Mouse (Mus musculus) forebrain, embryonic 12.5 days (tissue): Measurements from ENCODE around the gene Cuedc1. TPM values are rescaled to one million over a fixed set of nuclear protein-coding genes. Genes with fewer than 3 reads are reported as not detected.
A peak's percentile ranks its signal among the peaks of the same experiment; 100 is the strongest.

ENCODE experiments used
- ATAC-seq: fragments of 200-750 bp; cut with Nextera tagmentation; 2 replicates; pipeline ENCODE4 v1.8.0; 2017; ENCODE audit warnings: moderate TSS enrichment; ENCODE audit not compliant: low FRiP score
- H3K27ac ChIP-seq: fragments of 300-500 bp; sonication (generic); 2 replicates; pipeline ENCODE4 v1.5.1; 2016; ENCODE audit warnings: mild to moderate bottlenecking
- H3K27me3 ChIP-seq: fragments of 300-500 bp; sonication (generic); 2 replicates; pipeline ENCODE4 v1.6.1; 2016; ENCODE audit warnings: mild to moderate bottlenecking
- H3K36me3 ChIP-seq: fragments of 300-500 bp; sonication (generic); replicated peaks from 2 replicates; pipeline ENCODE4 v1.6.1; 2016; ENCODE audit warnings: mild to moderate bottlenecking
- H3K4me1 ChIP-seq: fragments of 300-500 bp; sonication (generic); 2 replicates; pipeline ENCODE4 v1.6.1; 2016
- H3K4me2 ChIP-seq: fragments of 300-500 bp; sonication (generic); 2 replicates; pipeline ENCODE4 v1.6.1; 2016; ENCODE audit warnings: mild to moderate bottlenecking, moderate library complexity
- H3K4me3 ChIP-seq: fragments of 300-500 bp; sonication (generic); replicated peaks from 2 replicates; pipeline ENCODE4 v1.5.1; 2016; ENCODE audit warnings: mild to moderate bottlenecking
- H3K9ac ChIP-seq: fragments of 300-500 bp; sonication (generic); 2 replicates; pipeline ENCODE4 v1.6.1; 2016; ENCODE audit warnings: mild to moderate bottlenecking
- H3K9me3 ChIP-seq: fragments of 300-500 bp; sonication (generic); 2 replicates; pipeline ENCODE4 v1.6.1; 2016
- WGBS: fragments of 180-500 bp; shearing (Covaris S2); methylation state at CpG from one replicate; pipeline ENCODE4 v1.1.7; 2016; 5-methylcytosine and 5-hydroxymethylcytosine counted together
- polyA plus RNA-seq: library from polyadenylated mRNA; unstranded; fragments of >200 nt; fragmentation: Nextera tagmentation; extraction: Ambion mirVana; gene quantifications from 2 replicates; pipeline ENCODE4 v1.2.1, GENCODE M21; 2016

Cuedc1 gene
- polyA plus RNA-seq, 1 experiment from 2014 or later = 42.5 TPM

DNA sequence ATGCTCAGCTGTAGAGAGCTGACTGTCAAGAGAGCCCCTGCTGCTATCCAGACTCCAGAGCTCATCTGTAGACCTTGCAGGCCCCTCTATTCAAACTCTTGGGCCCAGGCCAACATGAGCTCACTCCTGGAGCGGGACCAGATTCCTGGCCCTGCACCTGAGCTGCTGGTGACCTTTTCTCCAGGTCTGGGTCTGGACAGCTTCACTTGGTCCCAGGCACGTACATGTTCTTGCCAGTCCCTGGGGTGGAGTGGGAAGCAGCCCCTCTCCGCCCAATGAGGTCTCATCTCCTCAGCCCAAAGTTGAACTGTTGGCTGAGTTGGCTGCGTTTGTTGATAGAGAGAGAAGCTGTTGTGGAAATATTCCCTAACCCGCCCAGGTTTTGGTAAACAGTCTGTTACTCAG, 61.0 kb downstream of the Cuedc1 start:
- no peaks in the 10 kb centered on the region for H3K9me3 ChIP-seq
- no peak overlapping the region for H3K4me3 ChIP-seq
- H3K27me3 ChIP-seq = no peaks in the 10 kb centered on the region; the same call in 1 of the 2 replicates
- H3K4me2 ChIP-seq = no peak overlapping the region
- 84% methylated on average over 5 of the region's 5 CpGs for WGBS
- no peaks in the 10 kb centered on the region for H3K36me3 ChIP-seq
- no peak overlapping the region for H3K9ac ChIP-seq
- ATAC-seq = no peak
- H3K27ac ChIP-seq = 0 out of 2 replicates have a peak overlapping the region, but pooled peaks have one; percentile 42
- H3K4me1 ChIP-seq = peaks cover 68% of the 10 kb centered on the region

DNA sequence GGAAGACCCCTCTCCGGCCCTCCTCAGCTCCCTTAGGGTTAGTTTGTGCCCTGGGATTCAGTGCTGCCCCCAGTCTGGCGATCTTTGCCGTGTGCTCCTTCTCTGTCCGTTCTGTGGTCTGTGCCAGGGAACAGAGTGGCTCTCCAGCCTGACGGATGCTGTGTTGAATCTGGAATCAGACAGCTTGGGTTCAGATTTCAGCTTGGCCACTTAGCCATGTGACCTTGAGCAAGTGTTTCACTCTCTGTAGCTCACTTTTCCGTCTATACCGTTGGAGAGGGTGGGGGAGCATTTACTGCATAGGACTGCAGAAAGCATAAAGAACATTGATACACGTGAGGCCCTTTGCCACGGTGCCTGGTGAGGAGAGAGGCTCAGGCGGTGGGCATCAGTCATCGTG, 61.5 kb downstream of the Cuedc1 start:
- Histone ChIP-seq H3K4me3 (no peak overlapping the region), H3K27me3 (no peaks in the 10 kb centered on the region; the same call in 1 of the 2 replicates), H3K4me1 (peaks cover 65% of the 10 kb centered on the region), H3K27ac (no peak overlapping the region), H3K4me2 (no peak overlapping the region), H3K9me3 (no peaks in the 10 kb centered on the region), H3K36me3 (no peaks in the 10 kb centered on the region), H3K9ac (no peak overlapping the region)
- WGBS = 75% methylated on average over 11 of the region's 11 CpGs
- ATAC-seq = no peak

GRCm38 (mm10) chr11:88160316-88160715, 62.5 kb downstream of the Cuedc1 start:
- Histone ChIP-seq H3K4me3 (no peak overlapping the region), H3K36me3 (no peaks in the 10 kb centered on the region), H3K27ac (peak overlapping the region; percentile 92), H3K9ac (0 out of 2 replicates have a peak overlapping the region, but pooled peaks have one; percentile 2), H3K9me3 (no peaks in the 10 kb centered on the region), H3K27me3 (no peaks in the 10 kb centered on the region; the same call in 1 of the 2 replicates), H3K4me2 (peak overlapping the region; percentile 80), H3K4me1 (peaks cover 65% of the 10 kb centered on the region)
- no peak for ATAC-seq
- 44% methylated on average over 5 of the region's 5 CpGs for WGBS

DNA sequence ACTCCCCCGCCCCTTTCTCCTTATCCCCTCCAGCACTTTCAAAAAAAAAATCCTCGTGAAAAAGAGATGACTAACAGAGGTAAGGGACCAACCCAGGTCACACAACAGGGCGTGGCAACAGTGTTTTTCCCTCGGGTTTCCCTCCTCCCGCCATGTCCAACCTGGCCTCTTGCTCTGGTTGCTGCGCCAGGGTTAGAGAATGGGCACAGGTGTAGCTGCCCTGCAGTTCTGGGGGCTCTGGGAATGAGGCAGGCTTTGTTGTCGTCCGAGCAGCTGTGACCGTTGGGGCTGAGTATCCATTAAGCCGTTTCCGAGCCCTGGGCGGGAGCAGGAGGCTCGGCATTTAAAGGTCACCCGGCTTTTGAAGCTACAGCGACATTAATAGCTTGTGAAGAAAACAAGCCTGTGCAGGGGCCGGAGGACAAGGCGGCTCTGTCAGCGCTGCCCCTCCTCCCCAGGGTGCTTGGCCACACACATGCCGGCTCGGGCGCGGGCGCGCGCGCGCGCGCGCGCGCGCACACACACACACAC, 63.3 kb downstream of the Cuedc1 start:
- Histone ChIP-seq H3K9ac (peak overlapping the region; percentile 48), H3K9me3 (no peaks in the 10 kb centered on the region), H3K36me3 (no peaks in the 10 kb centered on the region), H3K27me3 (no peaks in the 10 kb centered on the region; the same call in 1 of the 2 replicates), H3K4me3 (peak overlapping the region; percentile 41), H3K27ac (peak overlapping the region; percentile 92), H3K4me2 (peak overlapping the region; percentile 80), H3K4me1 (peaks cover 57% of the 10 kb centered on the region)
- peak; percentile 79 for ATAC-seq
- 0% methylated on average over 20 of the region's 33 CpGs for WGBS

GRCm38 (mm10) chr11:88161651-88162362, 63.9 kb downstream of the Cuedc1 start:
- Histone ChIP-seq H3K4me1 (peaks cover 53% of the 10 kb centered on the region), H3K9me3 (no peaks in the 10 kb centered on the region), H3K27me3 (no peaks in the 10 kb centered on the region; the same call in 1 of the 2 replicates), H3K9ac (peak overlapping the region; percentile 48), H3K36me3 (no peaks in the 10 kb centered on the region), H3K27ac (peak overlapping the region; percentile 92), H3K4me3 (peak overlapping the region; percentile 41), H3K4me2 (peak overlapping the region; percentile 80)
- peak; percentile 82 for ATAC-seq
- under 1% methylated on average over 15 of the region's 15 CpGs for WGBS

DNA sequence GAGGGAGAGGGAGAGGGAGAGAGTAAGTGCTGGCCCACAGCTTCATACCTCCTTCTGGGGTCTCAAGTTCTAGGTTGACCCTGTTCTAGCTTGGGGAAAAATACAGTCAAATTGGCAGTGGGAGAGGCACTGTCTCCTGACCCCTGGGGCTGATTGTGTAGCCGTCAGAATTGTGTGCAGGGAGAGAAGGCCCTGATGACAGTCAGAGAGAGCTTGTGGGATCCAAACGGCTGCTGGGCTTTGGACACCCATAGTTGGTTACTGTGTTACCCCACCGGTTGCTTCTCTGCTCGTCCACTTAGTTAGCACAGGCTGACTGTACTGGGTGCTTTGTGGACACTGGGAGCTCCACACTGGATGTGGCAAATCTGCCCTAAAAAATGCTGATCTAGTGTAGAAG, 64.9 kb downstream of the Cuedc1 start:
- WGBS = 69% methylated on average over 4 of the region's 4 CpGs
- H3K27ac ChIP-seq = no peak overlapping the region

GRCm38 (mm10) chr11:88164213-88164723, 66.4 kb downstream of the Cuedc1 start:
- Histone ChIP-seq H3K9me3 (no peaks in the 10 kb centered on the region), H3K4me2 (no peak overlapping the region), H3K27me3 (no peaks in the 10 kb centered on the region), H3K9ac (no peak overlapping the region), H3K27ac (0 out of 2 replicates have a peak overlapping the region, but pooled peaks have one; percentile 46), H3K36me3 (no peaks in the 10 kb centered on the region), H3K4me3 (no peak overlapping the region), H3K4me1 (peaks cover 58% of the 10 kb centered on the region)
- ATAC-seq = no peak
- WGBS = 88% methylated on average over 7 of the region's 7 CpGs

More for the DNA sequence above, 64.9 kb downstream of the Cuedc1 start:
- Histone ChIP-seq H3K4me2 (no peak overlapping the region), H3K9ac (no peak overlapping the region), H3K4me3 (no peak overlapping the region), H3K4me1 (peaks cover 53% of the 10 kb centered on the region), H3K27me3 (no peaks in the 10 kb centered on the region; the same call in 1 of the 2 replicates), H3K9me3 (no peaks in the 10 kb centered on the region), H3K36me3 (no peaks in the 10 kb centered on the region)
- no peak for ATAC-seq

DNA sequence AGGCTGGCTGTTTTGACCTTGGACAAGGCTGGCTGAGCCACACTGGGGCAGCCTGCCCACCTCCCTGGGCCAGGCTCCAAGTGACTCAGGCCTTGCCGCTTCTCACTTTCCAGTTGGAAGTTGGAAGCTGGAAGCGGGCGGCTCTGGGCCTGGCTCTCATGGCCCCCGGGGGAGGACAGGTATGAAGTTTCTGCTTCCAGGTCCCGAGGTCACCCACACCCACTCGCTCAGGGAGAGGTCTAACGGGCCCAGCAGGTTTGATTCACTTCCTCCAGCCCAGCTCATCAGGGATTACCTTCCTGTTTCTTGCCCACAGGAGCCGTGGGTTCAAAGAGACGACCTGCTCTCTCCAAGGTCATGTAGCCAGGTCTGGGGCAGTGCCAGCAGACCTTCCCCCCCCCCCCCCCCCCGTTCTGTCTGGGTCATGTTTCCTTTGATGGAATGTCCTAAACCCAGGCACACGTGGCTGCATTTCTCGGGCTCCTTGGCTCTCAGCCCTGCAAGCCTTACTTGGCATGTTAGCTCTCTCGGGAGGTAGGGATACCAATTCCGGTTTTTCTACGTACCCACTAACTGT, 67.0 kb downstream of the Cuedc1 start:
- H3K4me1 ChIP-seq = peaks cover 60% of the 10 kb centered on the region
- H3K4me2 ChIP-seq = no peak overlapping the region
- 69% methylated on average over 15 of the region's 15 CpGs for WGBS
- ATAC-seq = no peak
- no peak overlapping the region for H3K4me3 ChIP-seq
- no peak overlapping the region for H3K9ac ChIP-seq
- 0 out of 2 replicates have a peak overlapping the region, but pooled peaks have one; percentile 46 for H3K27ac ChIP-seq
- H3K9me3 ChIP-seq = no peaks in the 10 kb centered on the region
- H3K36me3 ChIP-seq = 0 out of 2 replicates have a peak, but pooled peaks cover 2% of the 10 kb centered on the region
- H3K27me3 ChIP-seq = peaks cover 6% of the 10 kb centered on the region

- H3K9ac ChIP-seq = no peak overlapping the region
- ATAC-seq = no peak
- peaks cover 57% of the 10 kb centered on the region for H3K4me1 ChIP-seq
Observed at GRCm38 (mm10) chr11:88165683-88166364, 68.0 kb downstream of the Cuedc1 start.

DNA sequence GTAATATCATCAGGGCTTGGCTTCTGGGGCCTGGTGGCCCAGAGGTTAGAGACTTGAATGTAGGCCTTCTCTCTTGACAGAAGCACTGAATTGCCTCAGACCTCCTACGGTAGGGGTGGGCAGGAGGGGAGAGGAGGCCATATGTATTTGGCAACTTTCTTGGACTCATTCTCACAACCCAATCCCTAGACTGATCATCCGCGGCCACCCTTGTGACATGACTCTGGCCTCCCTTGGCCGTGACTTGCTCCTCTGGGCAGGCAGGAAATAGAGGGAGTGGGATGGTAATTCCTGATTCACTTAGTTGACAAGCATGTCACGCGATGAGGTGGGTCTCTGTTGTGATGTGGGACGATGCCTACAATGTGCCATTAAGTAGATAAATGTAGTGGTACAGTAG, 68.6 kb downstream of the Cuedc1 start:
- H3K36me3 ChIP-seq = 0 out of 2 replicates have a peak, but pooled peaks cover 4% of the 10 kb centered on the region
- H3K9me3 ChIP-seq = no peaks in the 10 kb centered on the region
- peaks cover 50% of the 10 kb centered on the region for H3K4me1 ChIP-seq
- no peak overlapping the region for H3K9ac ChIP-seq
- H3K4me3 ChIP-seq = no peak overlapping the region
- H3K27me3 ChIP-seq = peaks cover 20% of the 10 kb centered on the region
- ATAC-seq = no peak
- WGBS = 93% methylated on average over 7 of the region's 7 CpGs
- H3K27ac ChIP-seq = no peak overlapping the region
- no peak overlapping the region for H3K4me2 ChIP-seq

More at GRCm38 (mm10) chr11:88165683-88166364, 68.0 kb downstream of the Cuedc1 start:
- Histone ChIP-seq H3K27ac (no peak overlapping the region), H3K9me3 (no peaks in the 10 kb centered on the region), H3K27me3 (peaks cover 16% of the 10 kb centered on the region), H3K36me3 (0 out of 2 replicates have a peak, but pooled peaks cover 4% of the 10 kb centered on the region), H3K4me3 (no peak overlapping the region), H3K4me2 (no peak overlapping the region)
- WGBS = 83% methylated on average over 10 of the region's 10 CpGs

GRCm38 (mm10) chr11:88168611-88169010, 70.8 kb downstream of the Cuedc1 start:
- WGBS = 14% methylated on average over 3 of the region's 3 CpGs
- H3K27me3 ChIP-seq = peaks cover 24% of the 10 kb centered on the region
- no peaks in the 10 kb centered on the region for H3K9me3 ChIP-seq
- 0 out of 2 replicates have a peak, but pooled peaks cover 4% of the 10 kb centered on the region for H3K36me3 ChIP-seq
- ATAC-seq = no peak; the same call in 1 of the 2 replicates
- H3K9ac ChIP-seq = peak overlapping the region; percentile 17; the same call in 1 of the 2 replicates
- H3K4me1 ChIP-seq = peaks cover 58% of the 10 kb centered on the region
- H3K4me3 ChIP-seq = no peak overlapping the region
- H3K27ac ChIP-seq = peak overlapping the region; percentile 50; the same call in 1 of the 2 replicates
- no peak overlapping the region for H3K4me2 ChIP-seq
